In the genomic region with DNA sequence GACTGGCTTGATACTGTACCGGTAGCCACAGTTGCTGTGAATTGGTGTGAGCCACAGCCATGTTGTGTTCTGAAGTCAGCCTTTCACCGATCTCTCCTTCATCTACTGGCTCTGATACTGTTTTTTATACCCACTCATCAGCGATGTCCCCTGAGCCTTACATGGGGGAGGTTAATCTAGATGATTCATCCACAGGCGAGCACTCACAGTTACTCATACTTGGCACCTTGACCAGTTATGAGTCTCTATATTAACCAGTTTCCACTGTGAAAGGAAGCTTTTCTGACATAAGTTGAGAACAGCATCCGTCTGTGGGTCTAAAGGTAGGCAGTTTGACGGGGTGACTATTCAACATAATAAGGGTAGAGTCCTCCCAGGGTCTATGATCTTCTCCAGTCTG, we compare ENCODE assay signal across 14 mouse cellular contexts.
DNase-seq lines count a peak whose midpoint lies in the region.
"Had no signal": no experiment of that assay in that cellular context is flagged by ENCODE, and none has a peak within 500 bp of the region (broad histone marks: within the 10 kb centered on the region; RNA-seq: fewer than 3 reads in every experiment).

No protein-coding gene starts in this region.

- intact Hi-C loops in heart, postnatal 10 days (cut with DNase I), result no loop called here

- peak; percentile 6 for DNase-seq in adrenal gland, adult 8-10 months
- DNase-seq in adrenal gland, postnatal 4 days (ENCODE audit: low spot score in 2 of 2), result no peak
- DNase-seq in 3T3-L1 (ENCODE audit: low read depth, low spot score) (peak; percentile 85), NIH3T3 (ENCODE audit: low read depth) (peak; percentile 65)
- DNase-seq in brain, adult 2 months (ENCODE audit: low read depth, low spot score), result peak; percentile 35
- DNase-seq in heart, postnatal 10 days, result no peak
- DNase-seq in kidney, postnatal 10 days, result no peak
- DNase-seq: B cell, adult 2 months; cerebellum, adult 18-20 months; cerebellum, adult 9-11 months; cerebellum, postnatal 36 days; gastrocnemius, postnatal 10 days; heart, adult 2 months; kidney, adult 2 months had no signal

Comparison
In these comparisons a context has a peak if more than half of its experiments do, and no peak if none do; other contexts are left out.
1. DNase-seq: peak in adrenal gland, adult 8-10 months (single experiment), 3T3-L1 (single experiment), NIH3T3 (single experiment) and brain, adult 2 months (single experiment); none in adrenal gland, postnatal 4 days (0 of 2), heart, postnatal 10 days (0 of 2) and kidney, postnatal 10 days (single experiment).